Mouse (Mus musculus) B cell, adult 67 days (primary cell): ENCODE measurements around the gene Scn4b. TPM values are rescaled to one million over a fixed set of nuclear protein-coding genes. Genes with fewer than 3 reads are reported as not detected.

ENCODE experiments used
- total RNA-seq, 2 experiments: library from RNA; stranded (reverse); gene quantifications; 4 replicates each; pipeline ENCODE4 v1.2.4; 2023

Scn4b gene
- under 1 TPM; 0.47 to 0.49 TPM for total RNA-seq

GRCm38 (mm10) chr9:45138191-45139032 lies at the start of gene Scn4b:
Gene Scn4b, plus strand, starts transcription at chr9:45138395.

GRCm38 (mm10) chr9:45117741-45118431 lies 20.3 kb upstream of the Scn4b start, which contains the start of gene Scn2b:
Gene Scn2b, plus strand, starts transcription at chr9:45117782.

GRCm38 (mm10) chr9:45181770-45182169 lies 43.6 kb downstream of the Scn4b start, which contains the start of gene BC049352:
Gene BC049352, plus strand, starts transcription at chr9:45182007.

Other genes with a start within 250 kb of the Scn4b start
- 100 to 1,000 TPM; 129 to 153 TPM for gene Atp5l, start 217.7 kb upstream of the Scn4b start, total RNA-seq
- gene Ube4a, start 172.8 kb upstream of the Scn4b start, total RNA-seq = 100 to 1,000 TPM; 102 to 103 TPM
- gene Cd3g, start 158.0 kb upstream of the Scn4b start, total RNA-seq = 1 to 10 TPM; 1.5 to 3.8 TPM
- 1 to 10 TPM; 2.3 to 4.2 TPM for gene Cd3d, start 156.6 kb upstream of the Scn4b start, total RNA-seq
- 1 to 10 TPM; 1.3 to 5.0 TPM for gene Cd3e, start 128.8 kb upstream of the Scn4b start, total RNA-seq
- gene Mpzl2, start 98.6 kb upstream of the Scn4b start, total RNA-seq = under 1 TPM; 0.44 to 0.80 TPM
- 10 to 100 TPM in 1 of 2 experiments, 1 to 10 TPM in 1; 9.4 to 11.5 TPM for gene Mpzl3, start 83.2 kb upstream of the Scn4b start, total RNA-seq
- gene Jaml, start 59.2 kb upstream of the Scn4b start, total RNA-seq = 10 to 100 TPM; 26.2 to 30.4 TPM
- gene Scn2b, start 20.6 kb upstream of the Scn4b start, total RNA-seq = 1 to 10 TPM in 1 of 2 experiments, under 1 TPM in 1; 0.53 to 1.2 TPM
- gene BC049352, start 43.6 kb downstream of the Scn4b start, total RNA-seq = not detected
- not detected for gene Tmprss4, start 65.7 kb downstream of the Scn4b start, total RNA-seq
- 100 to 1,000 TPM; 161 to 178 TPM for gene Il10ra, start 130.8 kb downstream of the Scn4b start, total RNA-seq
- under 1 TPM; 0.56 to 0.70 TPM for gene Tmprss13, start 180.7 kb downstream of the Scn4b start, total RNA-seq
- gene Fxyd6, start 231.8 kb downstream of the Scn4b start, total RNA-seq = not detected